Mouse (Mus musculus) CH12F3 (cell line): Measurements from ENCODE around the gene Fbxo36.

Experiments used
- in situ Hi-C: fragments of 300-500 bp; cut with MboI; formaldehyde crosslinking; loops from 2 replicates; pipeline ENCODE4 v1.14.3; 2020; ENCODE audit warnings: low sequenced_read_pairs

Fbxo36 gene

DNA sequence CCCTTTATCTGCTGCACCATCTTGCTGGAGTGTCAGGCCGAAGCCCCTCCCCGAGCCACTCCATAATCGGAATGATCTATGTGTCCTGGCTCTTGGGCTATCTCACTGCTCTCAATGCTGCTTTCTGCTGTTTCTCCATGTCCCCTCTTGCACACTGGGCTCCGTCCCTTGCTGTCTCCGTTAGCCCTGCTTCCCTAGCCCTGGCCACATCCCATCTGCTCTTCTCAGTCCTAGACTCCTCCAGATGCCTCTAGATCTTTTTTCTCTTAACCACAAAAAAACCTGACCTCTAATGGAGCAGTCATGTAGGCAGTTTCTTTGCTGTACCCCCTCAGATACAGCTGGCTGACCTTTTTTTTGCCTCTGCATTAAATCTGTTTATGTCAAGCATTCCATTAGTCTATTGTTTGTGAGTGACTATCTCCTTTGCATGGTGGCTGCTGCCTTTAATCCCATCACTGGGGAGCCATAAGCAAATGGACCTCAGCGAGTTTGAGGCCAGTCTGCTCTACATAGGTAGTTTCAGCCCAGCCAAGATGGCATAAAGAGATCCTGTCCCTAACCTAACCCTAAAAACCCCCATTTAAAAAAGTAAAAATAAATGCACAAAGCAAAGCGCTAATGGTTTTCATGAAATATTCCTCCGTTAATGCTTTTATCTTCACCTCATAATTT is 49.8 kb downstream of the Fbxo36 start:
- in situ Hi-C loops, result no loop called here

DNA sequence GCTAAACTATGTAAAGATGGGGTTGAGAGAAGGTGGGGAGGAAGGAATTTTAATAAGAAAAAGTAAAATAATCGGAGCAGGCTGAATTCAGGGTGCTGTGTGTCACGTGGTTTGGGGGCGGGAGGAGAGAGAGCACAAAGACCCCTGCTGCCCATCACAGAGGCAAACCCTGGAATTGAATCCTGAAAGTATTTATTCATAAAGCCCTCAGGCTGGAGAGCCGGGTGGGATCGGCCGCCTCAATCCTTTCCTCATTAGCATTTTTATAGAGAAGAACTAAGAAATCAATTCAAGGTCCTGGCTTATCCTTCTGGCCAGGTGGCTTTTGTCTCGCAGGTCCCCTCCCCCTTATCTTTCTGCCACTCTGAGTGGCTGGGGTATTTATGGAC is 50.4 kb downstream of the Fbxo36 start:
- in situ Hi-C loops, result no loop called here

DNA sequence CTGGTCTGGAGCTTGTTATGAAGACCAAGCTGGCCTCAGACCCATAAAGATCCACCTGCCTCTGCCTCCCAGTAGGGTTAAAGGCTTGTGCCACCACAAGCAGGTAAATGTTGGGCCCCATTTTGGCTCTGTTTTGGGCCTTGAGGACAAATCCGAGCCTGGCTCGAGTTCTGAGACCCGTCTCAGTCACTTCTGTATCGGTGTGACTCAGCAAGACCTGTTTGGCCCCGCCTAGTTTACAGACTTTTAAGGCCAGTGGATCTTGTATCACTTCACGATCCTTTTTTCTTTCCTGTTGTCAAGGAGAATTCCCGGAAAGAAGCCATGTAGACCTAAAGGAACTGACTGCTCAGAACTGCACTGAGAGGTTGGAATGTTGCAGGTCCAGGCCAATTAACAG is 50.9 kb downstream of the Fbxo36 start:
- in situ Hi-C loops, result no loop called here

DNA sequence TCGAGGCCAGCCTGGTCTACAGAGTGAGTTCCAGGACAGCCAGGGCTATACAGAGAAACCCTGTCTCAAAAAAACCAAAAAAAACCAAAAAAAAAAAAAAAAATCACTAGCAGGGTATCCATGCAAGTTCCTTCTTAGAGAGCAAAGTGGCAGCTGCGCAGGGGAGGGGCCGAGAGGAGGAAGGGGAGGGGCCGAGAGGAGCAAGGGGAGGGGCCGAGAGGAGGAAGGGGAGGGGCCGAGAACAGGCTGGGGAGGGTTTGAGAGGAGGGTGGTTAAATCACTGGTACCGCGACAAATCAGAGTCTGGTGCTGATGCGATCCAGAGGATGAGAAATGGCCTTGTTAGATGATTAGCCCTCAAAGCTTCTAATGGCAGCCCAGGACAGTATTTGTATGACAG is 52.1 kb downstream of the Fbxo36 start:
- in situ Hi-C loops, result no loop called here

DNA sequence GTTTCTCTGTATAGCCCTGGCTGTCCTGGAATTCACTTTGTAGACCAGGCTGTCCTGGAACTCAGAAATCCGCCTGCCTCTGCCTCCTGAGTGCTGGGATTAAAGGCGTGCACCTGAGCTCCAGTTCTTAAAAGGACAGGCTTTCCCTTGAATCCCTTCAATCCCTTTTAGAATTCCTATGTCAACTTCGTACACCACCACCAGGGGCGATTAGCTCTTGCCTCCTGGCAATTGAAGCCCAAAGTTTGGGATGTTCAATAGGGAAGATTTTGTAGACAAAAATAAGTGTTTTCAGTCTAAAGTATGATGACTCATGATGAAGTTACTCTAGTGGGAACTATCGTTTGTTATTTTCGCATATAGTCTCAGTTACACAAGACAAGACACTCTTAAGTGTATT is 57.7 kb downstream of the Fbxo36 start:
- in situ Hi-C loops, result no loop called here

DNA sequence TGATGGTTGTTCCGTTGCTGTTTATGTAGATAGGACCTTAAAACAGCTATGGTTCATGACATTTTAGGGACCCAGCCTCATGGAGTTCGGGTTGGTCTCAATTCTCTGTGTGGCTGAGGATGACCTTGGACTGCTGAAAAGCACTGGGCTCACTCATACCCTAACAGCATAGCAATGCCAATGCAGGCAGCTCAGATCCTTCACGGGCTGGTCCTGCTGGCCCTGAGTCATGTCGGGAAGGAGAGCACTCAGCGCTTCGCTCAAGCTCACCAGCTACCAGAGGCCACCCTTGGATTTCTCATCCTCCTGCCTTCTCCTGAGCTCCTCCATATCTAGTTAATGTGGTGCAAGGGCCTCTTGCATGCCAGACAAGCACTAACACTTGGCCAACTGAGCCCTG is 59.5 kb downstream of the Fbxo36 start:
- in situ Hi-C loops, result no loop called here

DNA sequence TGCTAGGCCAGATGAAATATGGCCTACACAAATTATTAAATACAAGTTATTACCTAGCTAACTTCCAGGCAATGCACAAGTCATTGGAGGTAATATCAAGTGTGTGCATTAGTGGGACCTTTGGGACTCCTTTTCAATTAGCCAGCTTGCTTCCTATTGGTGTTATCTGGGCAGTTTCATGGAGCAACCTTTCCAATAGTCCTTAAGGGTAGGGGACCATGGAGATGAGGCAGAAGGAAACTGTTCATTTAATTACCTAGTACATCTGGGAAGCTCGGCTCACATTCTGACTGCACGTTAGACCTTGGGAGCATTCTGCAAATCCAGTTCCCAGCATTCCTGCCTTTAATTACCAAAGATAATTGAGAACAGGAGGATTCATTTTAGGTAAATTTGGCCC is 64.8 kb downstream of the Fbxo36 start:
- in situ Hi-C loops, result no loop called here

DNA sequence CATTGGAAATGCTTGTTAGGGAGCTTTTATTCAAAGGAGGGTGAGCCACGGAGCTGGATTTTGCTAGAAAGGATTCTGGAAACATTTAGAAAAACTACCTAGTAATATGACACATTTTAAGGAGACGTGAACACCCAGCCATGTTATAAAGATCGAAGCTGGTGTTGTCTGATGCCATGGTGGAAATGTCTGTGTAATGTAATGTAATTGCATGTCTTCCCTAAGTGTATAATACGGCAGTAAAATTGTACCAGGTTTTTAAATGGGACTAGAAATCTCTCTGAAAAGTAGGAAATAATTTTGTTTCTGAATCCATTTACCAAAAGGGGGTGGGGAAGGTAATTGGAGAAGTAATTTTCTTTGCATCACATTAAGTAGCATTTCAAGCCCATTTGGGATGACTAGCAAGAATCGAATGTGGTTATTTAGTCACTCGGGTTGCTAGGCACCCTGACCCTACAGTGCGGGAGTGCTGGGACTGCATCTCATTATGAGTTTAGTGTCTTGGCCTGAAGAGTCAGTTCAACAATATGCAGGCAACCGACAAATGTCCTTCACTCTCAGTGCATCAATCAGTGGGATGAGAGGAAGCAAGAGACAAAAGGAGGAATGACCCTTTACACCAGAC is 70.7 kb downstream of the Fbxo36 start:
- in situ Hi-C loops, result no loop called here

DNA sequence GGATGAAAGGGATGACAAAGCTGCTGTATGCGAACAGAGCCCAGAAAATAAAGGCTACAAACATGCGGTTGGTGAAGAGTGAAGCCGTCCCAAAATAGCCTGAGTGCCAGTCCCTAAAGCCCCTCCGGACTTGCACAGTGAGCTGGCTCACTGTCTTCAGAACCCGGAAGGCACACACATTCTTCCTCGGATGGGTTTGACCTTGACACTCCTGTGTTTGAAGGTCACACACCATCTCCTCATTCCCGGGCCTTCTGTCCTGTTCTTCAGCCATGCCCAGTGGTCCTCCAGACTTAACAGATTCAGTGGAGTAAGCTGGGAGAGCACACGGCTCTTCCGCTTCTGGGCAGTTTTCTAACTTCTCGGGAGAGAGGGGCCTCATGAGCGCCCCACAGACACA is 72.9 kb downstream of the Fbxo36 start:
- in situ Hi-C loops, result no loop called here

DNA sequence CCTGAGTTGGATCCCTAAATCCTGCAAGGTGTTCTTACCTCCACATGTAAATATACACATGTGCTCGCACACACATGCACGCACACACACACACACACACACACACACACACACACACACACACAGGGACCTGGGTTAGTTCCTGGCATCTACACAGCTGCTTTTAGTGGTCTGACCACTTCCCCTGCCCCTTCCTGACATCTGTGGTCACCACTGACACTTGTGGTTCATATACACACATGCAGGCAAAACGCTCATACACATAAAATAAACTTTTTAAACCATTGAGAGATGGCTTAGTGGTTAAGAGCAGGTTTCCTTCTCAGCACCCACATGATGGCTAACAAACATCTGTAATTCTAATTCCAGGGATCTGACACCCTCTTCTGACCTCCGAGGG is 75.4 kb downstream of the Fbxo36 start:
- in situ Hi-C loops, result no loop called here

DNA sequence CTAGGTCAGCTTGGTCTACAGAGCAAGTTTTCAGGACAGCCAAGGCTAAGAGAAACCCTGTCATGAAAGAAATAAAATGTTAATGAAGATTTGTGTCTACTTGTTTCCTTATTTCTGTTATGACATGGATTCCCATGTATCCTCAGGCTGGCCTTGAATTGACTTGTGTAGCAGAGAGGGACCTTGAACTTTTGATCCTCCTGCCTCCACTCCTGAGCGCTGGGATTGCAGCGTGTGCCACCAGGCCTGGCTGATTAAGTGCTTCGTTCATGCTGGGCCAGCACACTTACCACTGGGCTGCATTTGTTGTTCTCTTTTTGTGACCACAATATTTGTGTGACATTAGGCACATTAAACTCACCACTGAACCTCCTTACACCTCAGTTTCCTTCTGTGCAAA is 79.2 kb downstream of the Fbxo36 start:
- in situ Hi-C loops, result no loop called here

DNA sequence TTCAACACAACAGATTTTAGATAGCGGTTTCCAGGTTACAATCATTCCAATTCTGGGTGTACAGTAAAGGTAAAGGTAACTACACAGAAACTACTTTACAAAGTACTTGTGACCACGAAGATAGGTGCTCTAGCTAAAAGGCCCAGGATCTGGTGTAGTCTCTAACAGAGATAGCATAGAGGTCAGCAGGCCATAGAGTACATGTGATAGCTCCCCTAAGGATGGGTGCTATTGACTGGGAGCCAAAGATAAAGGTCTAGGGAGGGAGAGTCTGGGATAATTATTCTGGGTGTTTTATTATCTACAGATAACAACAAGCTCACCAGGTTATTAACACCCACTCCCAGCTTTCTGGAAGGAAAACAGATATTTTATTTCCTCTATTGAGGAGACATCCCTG is 83.8 kb downstream of the Fbxo36 start:
- in situ Hi-C loops, result no loop called here

DNA sequence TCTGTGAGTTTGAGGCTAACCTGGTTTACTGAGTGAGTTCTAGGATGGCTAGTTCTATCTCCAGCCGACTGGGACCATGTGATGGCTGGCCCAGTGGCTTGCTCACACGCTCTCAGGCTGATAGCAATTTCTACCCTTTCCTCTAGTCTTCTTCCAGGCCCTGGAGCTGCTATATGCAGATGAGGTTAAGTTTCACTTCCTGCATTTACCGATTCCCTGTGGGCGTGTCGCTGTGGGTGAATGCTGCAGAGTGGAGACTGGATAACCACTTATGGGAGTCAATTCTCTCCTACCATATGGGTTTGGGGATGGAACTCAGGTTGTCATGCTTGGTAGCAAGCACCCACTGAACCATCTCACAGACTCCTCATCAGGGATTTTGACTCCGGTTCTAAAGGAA is 84.5 kb downstream of the Fbxo36 start:
- in situ Hi-C loops, result no loop called here

DNA sequence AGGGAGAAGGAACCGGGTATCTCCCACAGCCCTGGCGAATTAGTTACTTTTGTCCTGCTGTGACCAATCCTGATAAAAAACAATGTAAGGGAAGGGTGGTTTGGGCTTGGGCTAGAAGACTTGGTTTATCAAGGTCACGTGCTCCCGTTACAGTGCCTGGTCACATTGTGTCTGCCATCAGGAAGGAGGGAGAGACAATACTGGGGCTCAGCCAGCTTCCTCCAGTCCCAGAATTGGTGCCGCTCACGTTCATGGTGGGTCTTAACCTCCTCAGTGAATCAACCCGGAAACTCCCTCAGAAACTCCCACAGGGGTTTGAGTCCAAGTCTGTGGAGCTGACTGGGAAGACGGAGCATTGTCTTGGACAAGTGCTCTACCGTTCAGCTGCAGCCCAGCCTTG is 86.0 kb downstream of the Fbxo36 start:
- in situ Hi-C loops, result no loop called here

DNA sequence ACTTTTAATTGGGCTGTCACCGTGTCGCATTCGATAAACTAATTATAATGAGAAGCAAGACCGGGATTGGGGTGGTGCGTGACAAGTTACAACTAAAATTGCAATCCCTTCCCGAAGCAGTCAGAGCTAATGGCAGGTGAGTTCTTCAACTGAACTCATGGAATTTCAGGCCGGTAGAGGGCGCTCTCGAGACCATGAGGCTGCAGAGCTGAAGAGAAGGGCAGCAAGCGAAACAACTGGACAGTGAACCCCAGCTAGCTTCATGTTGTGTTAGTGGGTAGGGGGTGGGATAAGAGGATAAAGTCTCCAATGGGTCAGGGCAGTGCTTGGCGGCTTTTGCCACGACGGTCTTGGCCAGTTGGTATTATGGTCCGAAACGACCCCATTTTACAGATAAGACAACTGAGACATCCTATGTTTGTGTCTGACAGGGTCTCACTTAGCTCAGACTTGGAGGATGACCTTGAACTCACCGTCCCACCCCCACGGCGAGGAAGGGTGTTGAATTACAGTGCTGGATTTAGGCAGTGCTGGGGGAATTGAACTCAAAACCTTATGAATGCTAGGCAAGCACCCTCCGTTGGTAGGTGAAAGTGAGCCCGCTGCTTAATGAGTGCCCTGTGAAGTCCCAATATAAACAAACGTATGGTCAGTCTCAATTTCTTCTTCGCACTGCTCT is 94.0 kb downstream of the Fbxo36 start:
- in situ Hi-C loops, result no loop called here

DNA sequence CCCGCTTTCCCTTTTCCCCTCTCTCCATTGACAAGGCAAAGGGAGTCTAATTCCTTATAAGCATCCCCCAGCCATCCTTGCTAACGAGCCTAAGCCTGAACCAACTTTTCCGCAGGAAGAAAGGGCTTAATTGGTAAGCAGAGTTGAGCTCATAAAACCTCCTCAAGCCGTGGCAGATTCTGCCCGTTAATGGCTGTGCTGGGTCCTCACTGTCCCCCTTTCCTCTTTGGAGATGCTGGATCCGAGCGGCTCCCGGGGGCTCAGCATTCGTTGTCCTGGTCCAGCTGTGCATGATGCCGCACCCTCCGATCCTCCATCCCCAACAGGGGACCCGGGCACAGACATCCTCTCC is 94.5 kb downstream of the Fbxo36 start:
- in situ Hi-C loops, result no loop called here

DNA sequence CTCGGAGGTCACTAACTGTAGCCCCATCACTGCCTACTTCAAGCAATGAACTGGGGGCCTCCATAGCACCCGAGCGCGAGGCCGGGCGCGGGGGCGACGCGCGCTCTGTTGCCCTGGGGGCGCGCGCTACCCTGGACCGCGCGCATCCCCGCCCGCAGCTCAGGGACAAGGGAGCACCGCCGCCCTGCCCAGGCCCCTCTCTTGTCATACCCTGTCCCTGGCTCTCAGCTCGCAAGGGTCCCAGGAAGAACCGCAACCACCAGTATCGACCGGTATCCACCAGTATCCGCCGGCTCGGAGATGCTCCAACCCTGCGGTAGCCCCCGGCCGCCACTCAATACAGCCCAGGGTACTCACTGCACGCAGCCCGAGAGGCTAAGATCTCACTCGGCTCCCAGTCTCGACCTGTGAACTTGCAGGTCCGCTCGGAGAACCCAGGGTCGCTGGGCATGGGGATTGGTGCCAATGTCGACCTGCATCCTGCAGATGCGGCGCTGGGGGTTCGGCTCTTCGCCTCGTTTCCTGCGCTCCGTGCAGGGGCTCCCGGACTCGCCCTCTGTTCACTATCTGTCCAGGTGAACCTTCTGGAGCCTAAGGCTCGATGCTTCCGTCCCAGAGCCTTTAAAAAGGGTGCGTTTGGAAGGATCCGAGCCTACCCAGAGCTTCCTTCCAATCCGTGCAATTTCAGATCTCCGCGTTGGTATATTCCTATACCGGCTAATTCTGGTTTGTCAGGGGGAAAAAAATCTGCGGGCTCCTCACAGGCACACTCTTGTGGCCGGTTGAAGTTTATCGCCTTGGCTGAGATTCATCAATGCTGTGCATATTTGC is 95.1 kb downstream of the Fbxo36 start, which contains the start of gene Slc16a14:
Gene Slc16a14, minus strand, starts transcription at position 632 of the 831 bp plus-strand sequence.
- in situ Hi-C loops, result no loop called here

DNA sequence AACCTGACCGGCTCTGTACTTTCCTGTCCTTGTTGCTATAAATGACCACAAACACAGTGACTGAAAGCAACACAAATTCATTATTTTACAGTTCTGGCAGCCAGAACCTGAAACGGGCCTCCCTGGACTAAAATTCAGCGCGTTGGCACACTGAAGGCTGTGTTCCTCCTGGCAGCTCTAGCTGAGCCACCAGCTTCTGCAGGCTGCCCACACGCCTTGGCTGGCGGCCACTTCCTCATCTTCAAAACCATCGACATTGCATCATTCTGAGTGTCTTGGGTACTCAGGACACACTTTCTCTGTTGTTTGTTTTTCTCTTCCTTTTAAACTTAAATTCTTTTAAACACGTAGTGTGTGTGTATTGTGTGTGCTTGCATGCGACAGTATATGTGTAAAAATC is 96.0 kb downstream of the Fbxo36 start:
- in situ Hi-C loops, result no loop called here

DNA sequence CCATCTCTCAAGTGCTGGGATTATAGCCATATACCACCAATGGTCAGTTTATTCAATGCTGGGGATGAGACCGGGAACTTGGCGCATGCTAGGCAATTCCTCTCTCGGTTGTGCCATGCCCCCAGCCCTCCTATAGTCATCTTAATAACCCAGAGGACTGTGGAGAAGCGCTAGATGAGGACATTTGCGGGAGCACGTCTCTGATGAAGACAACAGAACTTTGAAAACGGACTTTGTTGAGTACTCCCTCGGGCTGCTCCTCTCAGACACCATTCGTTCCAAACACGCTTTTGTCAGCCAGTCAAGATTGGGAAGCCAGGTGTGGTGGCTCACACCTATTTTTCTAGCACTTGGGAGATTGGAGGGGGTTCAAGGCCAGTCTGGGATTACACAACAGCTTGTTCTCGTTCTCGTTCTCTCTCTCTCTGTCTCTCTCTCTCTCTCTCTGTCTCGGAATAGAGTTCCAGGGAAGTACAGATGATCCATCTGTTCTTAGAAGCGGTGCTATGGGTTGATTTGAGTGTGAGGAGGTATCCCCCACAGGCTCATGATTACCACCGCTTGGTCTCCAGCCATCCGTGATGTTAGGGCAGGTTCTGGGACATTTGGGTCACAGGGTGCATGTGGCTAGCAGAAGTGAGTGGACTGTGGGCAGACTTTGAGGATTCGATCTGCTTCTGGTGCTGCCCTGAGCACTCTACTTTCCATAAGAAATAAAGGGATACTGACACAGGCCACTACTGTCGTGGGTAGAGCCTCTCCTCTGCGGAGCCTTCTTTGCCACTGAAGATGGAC is 97.3 kb downstream of the Fbxo36 start:
- in situ Hi-C loops, result no loop called here

DNA sequence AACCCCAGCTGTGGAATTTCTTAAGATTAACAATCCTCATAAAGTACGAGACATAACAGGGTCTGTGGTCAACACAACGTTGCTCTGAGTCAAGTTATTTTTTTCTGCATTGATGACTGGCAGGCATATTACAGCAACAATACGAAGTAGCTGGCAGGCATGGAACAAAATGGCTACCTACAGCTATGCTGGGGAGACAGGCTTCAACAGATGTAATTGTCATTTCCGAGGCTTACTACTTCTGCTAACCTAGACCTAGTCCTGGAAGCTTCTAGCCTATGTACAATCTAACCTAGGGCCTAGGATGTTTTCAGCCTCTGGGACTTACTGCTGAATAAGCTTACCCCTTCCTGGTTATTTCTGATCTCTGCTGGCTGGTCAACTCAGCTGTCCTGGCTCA is 99.8 kb downstream of the Fbxo36 start:
- in situ Hi-C loops, result no loop called here

DNA sequence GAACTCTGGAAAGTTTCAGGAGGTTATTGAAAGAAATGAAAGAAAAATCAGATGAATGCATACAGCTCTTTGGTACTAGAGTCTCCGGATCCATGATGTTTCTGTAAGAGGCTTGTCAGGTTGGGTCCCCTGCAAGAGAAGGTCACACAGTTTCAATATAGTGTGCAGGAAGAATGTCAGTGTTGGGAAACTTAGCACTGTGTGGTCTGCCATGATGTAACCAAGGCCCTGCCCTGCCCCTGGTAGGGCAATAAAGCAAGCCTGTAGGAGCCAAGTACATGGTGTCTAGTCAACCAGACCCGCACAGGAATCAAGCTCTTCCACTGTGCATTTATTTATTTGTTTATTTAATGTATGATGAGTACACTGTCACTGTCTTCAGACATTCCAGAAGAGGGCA is 100.7 kb downstream of the Fbxo36 start:
- in situ Hi-C loops, result no loop called here
